Mouse (Mus musculus): ENCODE data around the gene Sirt4. TPM values are rescaled to one million over a fixed set of nuclear protein-coding genes. Genes with fewer than 3 reads are reported as not detected.

Gene Sirt4
- total and polyA plus RNA-seq, 3 experiments: 15.3 to 25.1 (median 18.8) TPM

GRCm38 (mm10) chr5:115528128-115528527 lies 43.6 kb upstream of the Sirt4 start:
- H3K27me3 ChIP-seq (ENCODE audit: control insufficient read depth, insufficient read depth, low read length): no peaks in the 10 kb centered on the region
- peaks cover 58% of the 10 kb centered on the region for H3K4me1 ChIP-seq (ENCODE audit: control insufficient read depth, insufficient read depth, low read length)
- no peak overlapping the region for H3K9ac ChIP-seq (ENCODE audit: low read depth, low read length)
- no peak overlapping the region for H3K4me3 ChIP-seq
- TF ChIP-seq CTCF (IDR thresholded peaks at IDR 0.05): no peak
- TF ChIP-seq POLR2A (IDR thresholded peaks at IDR 0.05; ENCODE audit: insufficient read depth, low read depth, low read length): no peak
- TF ChIP-seq EP300 (IDR thresholded peaks at IDR 0.05; ENCODE audit: insufficient read depth, low read depth, low read length): no peak
- H3K27ac ChIP-seq: no peak overlapping the region
- peaks cover 15% of the 10 kb centered on the region for H3K79me2 ChIP-seq (replicated peaks; ENCODE audit: control insufficient read depth, insufficient read depth, low read length)
- DNase-seq: no peak
- intact Hi-C loops (cut with DNase I): no loop called here
- peaks cover 4% of the 10 kb centered on the region; the same call in 1 of the 2 replicates for H3K36me3 ChIP-seq (ENCODE audit: control insufficient read depth, insufficient read depth, low read length)
- WGBS: 64% methylated on average over 5 of the region's 5 CpGs

GRCm38 (mm10) chr5:115526456-115527202 lies 42.1 kb upstream of the Sirt4 start:
- intact Hi-C loops (cut with DNase I): no loop called here
- H3K27me3 ChIP-seq (ENCODE audit: control insufficient read depth, insufficient read depth, low read length): no peaks in the 10 kb centered on the region
- H3K79me2 ChIP-seq (replicated peaks; ENCODE audit: control insufficient read depth, insufficient read depth, low read length): peaks cover 15% of the 10 kb centered on the region
- WGBS: 90% methylated on average over 17 of the region's 17 CpGs
- no peak overlapping the region for H3K9ac ChIP-seq (ENCODE audit: low read depth, low read length)
- DNase-seq: no peak
- TF ChIP-seq EP300 (IDR thresholded peaks at IDR 0.05; ENCODE audit: insufficient read depth, low read depth, low read length) (no peak), CTCF (IDR thresholded peaks at IDR 0.05) (no peak), POLR2A (IDR thresholded peaks at IDR 0.05; ENCODE audit: insufficient read depth, low read depth, low read length) (no peak)
- peaks cover 57% of the 10 kb centered on the region for H3K4me1 ChIP-seq (ENCODE audit: control insufficient read depth, insufficient read depth, low read length)
- H3K27ac ChIP-seq: no peak overlapping the region; the same call in 1 of the 2 replicates
- H3K4me3 ChIP-seq: no peak overlapping the region
- peaks cover 2% of the 10 kb centered on the region; the same call in 1 of the 2 replicates for H3K36me3 ChIP-seq (ENCODE audit: control insufficient read depth, insufficient read depth, low read length)

GRCm38 (mm10) chr5:115525943-115526342 lies 41.4 kb upstream of the Sirt4 start:
- no peaks in the 10 kb centered on the region for H3K27me3 ChIP-seq (ENCODE audit: control insufficient read depth, insufficient read depth, low read length)
- no peak for DNase-seq
- no peak overlapping the region for H3K4me3 ChIP-seq
- intact Hi-C loops (cut with DNase I): no loop called here
- WGBS: 43% methylated on average over 9 of the region's 9 CpGs
- no peak overlapping the region for H3K9ac ChIP-seq (ENCODE audit: low read depth, low read length)
- peak overlapping the region; percentile 54 for H3K27ac ChIP-seq
- H3K4me1 ChIP-seq (ENCODE audit: control insufficient read depth, insufficient read depth, low read length): peaks cover 56% of the 10 kb centered on the region
- peaks cover 15% of the 10 kb centered on the region for H3K79me2 ChIP-seq (replicated peaks; ENCODE audit: control insufficient read depth, insufficient read depth, low read length)
- H3K36me3 ChIP-seq (ENCODE audit: control insufficient read depth, insufficient read depth, low read length): peaks cover 2% of the 10 kb centered on the region; the same call in 1 of the 2 replicates
- TF ChIP-seq POLR2A (IDR thresholded peaks at IDR 0.05; ENCODE audit: insufficient read depth, low read depth, low read length): no peak
- no peak for TF ChIP-seq CTCF (IDR thresholded peaks at IDR 0.05)
- no peak for TF ChIP-seq EP300 (IDR thresholded peaks at IDR 0.05; ENCODE audit: insufficient read depth, low read depth, low read length)

GRCm38 (mm10) chr5:115525416-115525815 lies 40.9 kb upstream of the Sirt4 start:
- TF ChIP-seq EP300 (IDR thresholded peaks at IDR 0.05; ENCODE audit: insufficient read depth, low read depth, low read length) (no peak), POLR2A (IDR thresholded peaks at IDR 0.05; ENCODE audit: insufficient read depth, low read depth, low read length) (no peak), CTCF (IDR thresholded peaks at IDR 0.05) (no peak)
- Histone ChIP-seq H3K4me1 (ENCODE audit: control insufficient read depth, insufficient read depth, low read length) (peaks cover 53% of the 10 kb centered on the region), H3K79me2 (replicated peaks; ENCODE audit: control insufficient read depth, insufficient read depth, low read length) (peaks cover 15% of the 10 kb centered on the region), H3K36me3 (ENCODE audit: control insufficient read depth, insufficient read depth, low read length) (peaks cover 2% of the 10 kb centered on the region; the same call in 1 of the 2 replicates), H3K27ac (peak overlapping the region; percentile 54), H3K4me3 (no peak overlapping the region), H3K27me3 (ENCODE audit: control insufficient read depth, insufficient read depth, low read length) (no peaks in the 10 kb centered on the region), H3K9ac (ENCODE audit: low read depth, low read length) (no peak overlapping the region)
- intact Hi-C loops (cut with DNase I): no loop called here
- WGBS: 62% methylated on average over 4 of the region's 4 CpGs
- DNase-seq: peak in 1 of 2 experiments; percentile 37

GRCm38 (mm10) chr5:115524471-115524870 lies 39.9 kb upstream of the Sirt4 start:
- Histone ChIP-seq H3K4me3 (no peak overlapping the region), H3K79me2 (replicated peaks; ENCODE audit: control insufficient read depth, insufficient read depth, low read length) (peaks cover 13% of the 10 kb centered on the region), H3K9ac (ENCODE audit: low read depth, low read length) (peak overlapping the region; percentile 9), H3K27ac (peak overlapping the region; percentile 54), H3K27me3 (ENCODE audit: control insufficient read depth, insufficient read depth, low read length) (no peaks in the 10 kb centered on the region), H3K36me3 (ENCODE audit: control insufficient read depth, insufficient read depth, low read length) (peaks cover 2% of the 10 kb centered on the region), H3K4me1 (ENCODE audit: control insufficient read depth, insufficient read depth, low read length) (peaks cover 49% of the 10 kb centered on the region)
- intact Hi-C loops (cut with DNase I): no loop called here
- no peak for TF ChIP-seq POLR2A (IDR thresholded peaks at IDR 0.05; ENCODE audit: insufficient read depth, low read depth, low read length)
- no peak for TF ChIP-seq EP300 (IDR thresholded peaks at IDR 0.05; ENCODE audit: insufficient read depth, low read depth, low read length)
- no peak; the same call in 1 of the 2 replicates for TF ChIP-seq CTCF (IDR thresholded peaks at IDR 0.05)
- WGBS: 49% methylated on average over 12 of the region's 12 CpGs
- DNase-seq: no peak

GRCm38 (mm10) chr5:115523971-115524370 lies 39.4 kb upstream of the Sirt4 start:
- peak; percentile 49 to 57 for DNase-seq
- Histone ChIP-seq H3K27me3 (ENCODE audit: control insufficient read depth, insufficient read depth, low read length) (no peaks in the 10 kb centered on the region), H3K36me3 (ENCODE audit: control insufficient read depth, insufficient read depth, low read length) (peaks cover 2% of the 10 kb centered on the region), H3K4me1 (ENCODE audit: control insufficient read depth, insufficient read depth, low read length) (peaks cover 48% of the 10 kb centered on the region), H3K79me2 (replicated peaks; ENCODE audit: control insufficient read depth, insufficient read depth, low read length) (peaks cover 11% of the 10 kb centered on the region), H3K9ac (ENCODE audit: low read depth, low read length) (peak overlapping the region; percentile 53), H3K4me3 (no peak overlapping the region), H3K27ac (peak overlapping the region; percentile 54)
- TF ChIP-seq POLR2A (IDR thresholded peaks at IDR 0.05; ENCODE audit: insufficient read depth, low read depth, low read length) (no peak), EP300 (IDR thresholded peaks at IDR 0.05; ENCODE audit: insufficient read depth, low read depth, low read length) (0 out of 2 replicates have a peak, but pooled peaks have one; percentile 23), CTCF (IDR thresholded peaks at IDR 0.05) (peak; percentile 46)
- 16% methylated on average over 15 of the region's 15 CpGs for WGBS
- intact Hi-C loops (cut with DNase I): loop anchor here (2.0 kb wide), 1 partner anchor 15 kb away; no protein-coding TSS in a partner anchor
